Mouse (Mus musculus) olfactory bulb, adult 2 months (tissue): ENCODE results near the gene Ust. TPM values are rescaled to one million over a fixed set of nuclear protein-coding genes. Genes with fewer than 3 reads are reported as not detected.

Experiments
- H3K27ac ChIP-seq: fragments of 200-500 bp; 2 replicates; pipeline ENCODE4 v1.5.1; 2012; ENCODE audit warnings: low read depth, low read length; ENCODE audit not compliant: insufficient read depth
- H3K4me1 ChIP-seq: fragments of 200-500 bp; 2 replicates; pipeline ENCODE4 v1.6.1; 2012; ENCODE audit warnings: low read length; ENCODE audit not compliant: control insufficient read depth, insufficient read depth
- H3K4me3 ChIP-seq: fragments of 200-500 bp; 2 replicates; pipeline ENCODE4 v1.5.1; 2012; ENCODE audit warnings: mild to moderate bottlenecking, low read depth, low read length, moderate library complexity; ENCODE audit not compliant: insufficient read depth
- CTCF ChIP-seq: fragments of 200-500 bp; IDR thresholded peaks from 2 replicates; pipeline ENCODE4 v1.5.1; 2012; ENCODE audit warnings: low read depth, mild to moderate bottlenecking, low read length, moderate library complexity; ENCODE audit not compliant: insufficient read depth
- POLR2A ChIP-seq: fragments of 200-500 bp; IDR thresholded peaks from 2 replicates; pipeline ENCODE4 v1.6.1; 2012; ENCODE audit warnings: mild to moderate bottlenecking, low read depth, low read length, moderate library complexity; ENCODE audit not compliant: insufficient read depth
- WGBS: fragments of 180-500 bp; shearing (Covaris S2); methylation state at CpG from one replicate; pipeline ENCODE4 v1.1.7; 2018; 5-methylcytosine and 5-hydroxymethylcytosine counted together
- polyA plus RNA-seq: library from polyadenylated mRNA; stranded (reverse); fragments of >200 nt; gene quantifications from 2 replicates; pipeline ENCODE4 v1.2.4, GENCODE M21; 2012; ENCODE audit warnings: low replicate concordance; ENCODE audit not compliant: missing spikeins, insufficient read depth, insufficient read length

Gene Ust
- polyA plus RNA-seq, 1 experiment: not detected

DNA sequence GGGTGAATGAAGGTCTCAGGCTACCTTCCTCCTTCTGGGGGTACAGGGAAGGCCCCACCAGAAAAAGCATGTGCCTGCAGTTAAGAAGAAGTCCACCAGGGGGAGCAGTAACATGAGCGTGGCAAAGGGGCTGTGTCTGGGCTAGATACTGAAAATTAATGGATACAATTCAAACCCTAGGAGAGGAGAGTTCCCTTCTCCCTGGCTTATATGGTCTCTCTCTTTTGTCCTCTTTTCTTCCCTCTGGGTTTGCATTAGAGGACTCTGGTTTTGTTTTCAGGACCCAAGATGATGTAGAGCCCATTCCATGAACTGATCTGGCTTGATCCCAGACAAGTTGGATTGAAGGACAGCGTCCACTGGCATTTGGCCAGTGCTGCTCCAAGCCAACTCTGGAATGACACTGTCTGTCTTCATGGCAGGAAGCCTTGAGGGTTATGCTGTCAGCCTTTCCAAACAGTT lies 195.3 kb downstream of the Ust start:
- Histone ChIP-seq H3K27ac (no peak overlapping the region), H3K4me1 (no peaks in the 10 kb centered on the region), H3K4me3 (no peak overlapping the region)
- WGBS: 31% methylated on average over 2 of the region's 2 CpGs
- TF ChIP-seq CTCF (peak; percentile 66; the same call in 1 of the 2 replicates), POLR2A (no peak)

DNA sequence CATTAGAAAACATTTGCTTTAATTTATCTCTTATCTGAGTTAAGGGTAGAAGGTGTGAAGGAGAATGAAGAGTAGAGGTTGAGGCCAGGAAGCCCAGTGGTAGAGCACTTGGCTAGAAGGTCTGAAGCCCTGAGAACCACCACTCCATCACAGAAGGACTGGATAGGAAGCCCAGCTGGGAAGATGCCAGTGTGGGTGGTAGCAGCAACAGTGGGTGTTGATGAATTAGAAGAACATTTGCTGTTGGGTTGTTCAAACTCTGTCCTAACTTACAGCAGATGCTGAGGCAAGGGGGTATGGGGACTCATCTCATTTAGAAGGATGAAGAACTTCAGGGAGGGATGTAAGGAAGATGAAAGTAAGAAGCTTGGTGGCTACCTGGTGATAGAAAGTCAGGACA lies 197.9 kb downstream of the Ust start:
- Histone ChIP-seq H3K4me3 (no peak overlapping the region), H3K27ac (no peak overlapping the region), H3K4me1 (no peaks in the 10 kb centered on the region)
- TF ChIP-seq CTCF (no peak), POLR2A (no peak)

DNA sequence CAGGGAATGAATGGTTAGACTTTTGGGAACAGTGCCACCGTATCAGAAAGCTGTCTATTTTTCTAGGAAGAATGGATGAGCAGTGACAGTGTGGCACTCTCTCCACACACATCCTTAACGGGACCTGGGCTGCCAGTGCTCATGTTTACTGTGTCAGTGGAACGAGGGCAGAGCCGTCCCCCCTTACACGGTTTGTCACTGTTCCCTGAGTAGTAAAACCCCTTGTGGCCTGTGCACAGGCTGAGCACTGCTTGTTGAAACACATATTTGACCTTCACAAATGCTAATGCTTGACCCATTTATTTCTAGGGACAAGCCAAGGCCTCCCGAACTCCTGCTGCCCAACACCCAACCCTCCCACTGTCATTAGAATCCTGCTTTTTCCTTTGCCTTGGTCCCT lies 209.2 kb downstream of the Ust start:
- Histone ChIP-seq H3K4me3 (no peak overlapping the region), H3K4me1 (no peaks in the 10 kb centered on the region), H3K27ac (no peak overlapping the region)
- TF ChIP-seq POLR2A (no peak), CTCF (no peak)
- WGBS: 47% methylated on average over 6 of the region's 6 CpGs

DNA sequence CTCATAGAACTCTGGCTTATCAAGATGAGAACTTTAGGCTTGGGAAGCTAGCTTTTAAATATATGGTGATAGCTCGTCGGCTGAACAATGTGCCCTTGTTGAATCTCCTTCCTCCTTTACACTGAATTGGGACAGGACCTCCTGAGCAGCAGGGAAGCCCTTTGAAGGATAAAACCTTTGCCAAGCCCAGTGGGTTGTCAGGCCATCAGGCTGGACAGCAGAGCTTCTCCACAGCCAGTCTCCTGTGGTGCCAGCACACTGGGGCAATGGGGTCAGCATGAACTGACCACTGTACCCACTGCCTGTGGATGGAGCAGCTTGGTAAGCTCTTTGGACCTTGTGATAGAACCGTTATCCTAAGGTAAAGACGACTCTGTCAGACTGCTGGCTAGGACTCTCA lies 214.4 kb downstream of the Ust start:
- 76% methylated on average over 4 of the region's 4 CpGs for WGBS
- no peak overlapping the region for H3K27ac ChIP-seq
- TF ChIP-seq CTCF (no peak), POLR2A (no peak)
- H3K4me1 ChIP-seq: no peaks in the 10 kb centered on the region
- no peak overlapping the region for H3K4me3 ChIP-seq

DNA sequence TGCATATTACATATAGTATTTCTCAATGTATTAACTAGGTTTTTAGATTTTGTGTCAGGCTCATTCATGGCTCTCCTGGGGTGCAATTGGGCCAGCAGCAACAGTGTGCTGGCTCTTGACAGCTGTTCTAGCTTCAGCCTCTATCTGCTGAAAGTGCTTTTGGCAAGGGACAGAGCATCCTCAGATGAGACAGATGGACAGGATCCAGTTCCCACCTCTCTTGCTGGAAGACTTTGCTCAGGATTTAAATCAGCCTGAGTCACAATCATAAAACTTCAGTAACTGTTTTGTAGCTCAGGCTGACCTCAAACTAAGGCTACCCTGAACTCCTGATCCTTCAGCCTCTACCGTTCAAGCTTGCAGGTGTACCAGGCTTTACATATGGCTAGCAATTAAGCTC lies 219.5 kb downstream of the Ust start:
- no peak overlapping the region for H3K4me3 ChIP-seq
- TF ChIP-seq POLR2A: no peak
- TF ChIP-seq CTCF: no peak
- no peak overlapping the region for H3K27ac ChIP-seq
- H3K4me1 ChIP-seq: no peaks in the 10 kb centered on the region
- 84% methylated on average over 1 of the region's 1 CpGs for WGBS

DNA sequence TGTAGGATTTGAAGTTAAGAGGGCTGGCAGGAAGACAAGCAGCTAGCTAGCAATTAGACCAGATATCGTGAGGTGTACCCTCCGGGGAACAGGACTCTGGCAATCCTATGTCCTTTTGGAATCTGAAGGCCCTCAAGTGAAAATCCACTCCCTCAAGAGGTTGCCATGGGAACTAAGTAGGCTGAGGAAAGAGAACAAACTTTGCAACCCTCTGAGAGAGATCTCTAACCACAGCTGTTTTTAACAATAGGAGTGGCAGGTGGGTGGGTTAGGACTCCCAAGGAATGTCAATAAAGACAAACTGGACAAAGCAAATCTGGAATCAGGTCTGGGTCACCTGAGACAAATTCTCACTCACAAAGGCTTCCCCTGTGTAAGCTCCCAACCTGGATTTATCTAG lies 221.4 kb downstream of the Ust start:
- Histone ChIP-seq H3K27ac (no peak overlapping the region), H3K4me3 (no peak overlapping the region), H3K4me1 (no peaks in the 10 kb centered on the region)
- 26% methylated on average over 2 of the region's 2 CpGs for WGBS
- TF ChIP-seq POLR2A: no peak
- TF ChIP-seq CTCF: no peak

DNA sequence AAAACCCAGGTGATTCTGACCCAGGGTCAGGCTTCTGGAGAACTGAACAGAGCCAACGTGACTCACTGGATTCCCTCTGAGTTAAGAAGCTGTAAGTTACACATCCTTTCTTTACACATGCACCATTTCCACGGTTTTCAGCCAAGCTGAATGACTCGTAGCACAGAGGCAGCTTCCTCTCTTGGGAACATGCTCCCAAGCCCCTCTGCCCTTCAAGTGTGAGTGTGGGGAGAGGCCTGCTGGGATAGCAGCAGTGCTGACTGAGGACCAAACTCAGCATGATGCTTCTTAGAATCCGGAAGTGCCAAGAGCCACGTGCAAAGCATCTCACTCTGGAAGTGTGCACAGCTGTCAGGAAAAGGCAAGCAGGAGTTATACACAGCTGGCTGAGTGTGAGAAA lies 228.0 kb downstream of the Ust start:
- Histone ChIP-seq H3K4me1 (peaks cover 8% of the 10 kb centered on the region), H3K27ac (no peak overlapping the region), H3K4me3 (no peak overlapping the region)
- 59% methylated on average over 5 of the region's 5 CpGs for WGBS
- TF ChIP-seq CTCF (no peak), POLR2A (no peak)

DNA sequence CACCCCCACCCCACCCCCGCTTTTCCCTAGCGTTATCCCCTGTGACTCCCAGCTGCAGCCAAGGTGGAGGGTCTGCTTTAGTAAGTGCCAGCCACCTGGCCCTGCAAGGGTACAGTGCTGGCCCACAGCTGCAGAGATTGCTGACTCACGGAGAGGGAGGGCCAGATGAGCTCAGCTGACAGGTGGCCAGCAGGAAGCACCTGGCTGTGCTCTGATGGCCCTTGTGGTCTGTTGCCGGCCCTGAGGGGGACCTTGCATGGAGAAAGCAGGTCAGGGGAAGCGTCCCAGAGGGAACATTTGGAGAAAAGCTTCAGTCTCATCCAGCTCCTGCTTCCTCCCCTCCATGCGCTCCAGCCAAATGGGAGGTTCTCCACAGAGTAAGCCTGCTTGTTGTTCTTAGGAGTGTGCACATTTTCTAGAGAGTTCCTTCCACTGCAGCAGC lies 231.3 kb downstream of the Ust start:
- Histone ChIP-seq H3K4me3 (no peak overlapping the region), H3K27ac (no peak overlapping the region), H3K4me1 (peaks cover 8% of the 10 kb centered on the region)
- TF ChIP-seq CTCF (no peak), POLR2A (no peak)
- WGBS: 31% methylated on average over 6 of the region's 6 CpGs

DNA sequence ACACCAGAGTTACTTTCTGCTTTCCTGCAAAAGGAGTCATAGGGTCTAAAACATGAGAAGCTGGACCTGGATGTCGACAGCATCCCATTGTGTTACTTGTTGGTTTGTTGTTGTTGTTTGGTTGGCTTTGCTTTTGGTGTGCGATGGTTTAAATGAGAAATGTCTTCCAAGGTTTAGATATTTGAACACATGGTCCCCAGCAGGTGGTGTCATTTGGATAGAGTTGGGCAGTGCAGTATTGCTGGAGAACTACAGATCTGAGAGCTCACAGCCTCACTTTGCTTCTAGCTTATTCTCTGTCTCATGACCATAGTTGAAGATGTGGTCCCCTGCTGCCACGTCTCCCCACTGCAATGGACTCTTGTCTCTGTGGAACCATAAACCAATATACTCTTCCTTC lies 234.6 kb downstream of the Ust start:
- TF ChIP-seq CTCF: no peak
- no peak for TF ChIP-seq POLR2A
- Histone ChIP-seq H3K4me1 (peaks cover 8% of the 10 kb centered on the region), H3K27ac (no peak overlapping the region), H3K4me3 (no peak overlapping the region)
- WGBS: 94% methylated on average over 3 of the region's 3 CpGs

DNA sequence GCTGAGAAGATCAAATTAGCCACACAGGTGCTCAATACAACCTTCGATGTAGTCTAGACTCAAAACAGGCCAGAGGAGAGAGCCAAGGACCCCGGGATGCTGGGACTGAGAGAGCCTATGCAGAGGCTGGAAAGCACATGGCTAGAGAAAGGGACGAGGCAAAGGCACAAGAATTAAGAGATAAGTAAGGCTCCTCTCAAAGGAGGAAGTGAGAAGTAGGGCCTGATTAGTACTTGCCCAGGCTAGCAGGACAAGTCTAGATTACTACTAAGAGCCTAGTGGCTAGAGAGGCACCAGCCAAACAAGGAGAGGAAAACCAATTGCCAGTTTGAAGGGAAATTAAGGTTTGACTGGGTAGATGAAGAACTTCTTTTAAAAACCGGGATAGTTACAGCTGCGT lies 241.5 kb downstream of the Ust start:
- Histone ChIP-seq H3K4me1 (no peaks in the 10 kb centered on the region), H3K4me3 (no peak overlapping the region), H3K27ac (no peak overlapping the region)
- TF ChIP-seq CTCF (no peak), POLR2A (no peak)
- 88% methylated on average over 5 of the region's 5 CpGs for WGBS
